Mouse (Mus musculus): ENCODE measurements at regions not wholly inside any gene's neighbourhood (a gene's known extent, or its start where the extent isn't known, plus 50 kb on each side); places are given as distances from the start of the nearest gene placed in this dataset.

DNA sequence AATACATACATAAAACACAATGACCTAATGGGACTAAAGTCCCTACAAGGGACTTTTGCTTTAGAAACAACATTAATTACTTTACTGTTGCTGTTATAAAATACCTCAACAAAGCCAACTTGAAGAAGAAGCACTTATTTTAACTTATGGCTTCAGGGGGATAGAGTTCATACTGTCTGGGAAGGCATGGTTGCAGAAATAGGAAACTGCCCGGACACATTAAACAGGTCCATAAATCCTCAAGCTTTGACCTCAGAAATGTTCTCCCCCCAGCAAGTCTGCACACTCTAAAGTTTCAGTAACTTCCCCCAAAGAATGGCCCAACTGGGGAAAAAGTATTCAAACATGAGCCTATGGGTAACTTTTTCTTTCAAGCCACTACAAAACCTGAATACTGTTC, 380.9 kb downstream of the Efhb start:
- TF ChIP-seq ZNF384 (IDR thresholded peaks at IDR 0.05; ENCODE audit: low read depth, low read length) (no peak), HCFC1 (IDR thresholded peaks at IDR 0.05; ENCODE audit: borderline replicate concordance, insufficient read depth, low read length) (no peak)
